Mouse (Mus musculus): Measurements from ENCODE around the gene Specc1.

DNA sequence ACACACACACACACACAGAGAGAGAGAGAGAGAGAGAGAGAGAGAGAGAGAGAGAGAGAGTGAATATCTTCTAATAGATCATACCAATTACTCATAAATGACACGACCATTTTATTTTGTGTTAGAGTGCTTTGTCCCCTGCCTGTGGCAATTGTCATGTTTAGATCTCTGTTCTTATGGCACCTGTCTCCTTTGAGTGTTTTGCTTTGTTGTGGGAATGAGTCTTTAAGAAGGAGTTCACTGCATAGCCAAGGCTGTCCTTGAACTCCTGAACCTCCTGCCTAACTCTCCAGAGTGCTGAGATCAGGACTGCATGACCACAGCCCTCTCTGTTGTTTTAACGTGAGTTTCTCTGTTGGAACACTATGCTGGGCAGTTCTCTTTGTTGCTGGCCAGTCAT, 258.5 kb downstream of the Specc1 start:
- no peak for TF ChIP-seq CTCF (IDR thresholded peaks at IDR 0.05; ENCODE audit: low read depth)
- TF ChIP-seq EP300 (IDR thresholded peaks at IDR 0.05; ENCODE audit: low read depth) = no peak
